Mouse (Mus musculus) CH12.LX (cell line): Measurements from ENCODE around the gene Gm37240. TPM values are rescaled to one million over a fixed set of nuclear protein-coding genes. Genes with fewer than 3 reads are reported as not detected.
A peak's percentile ranks its signal among the peaks of the same experiment; 100 is the strongest.

Experiments used
- DNase-seq: peaks from one replicate; pipeline ENCODE4 v3.0.0-alpha.2; 2013; ENCODE audit errors: extremely low read depth
- H3K27ac ChIP-seq: 2 replicates; pipeline ENCODE4 v1.5.1; 2012; ENCODE audit warnings: low read depth, mild to moderate bottlenecking, control low read depth, moderate library complexity; ENCODE audit not compliant: insufficient read depth
- H3K27me3 ChIP-seq: replicated peaks from 2 replicates; pipeline ENCODE3; 2012; ENCODE audit warnings: inconsistent platforms
- H3K36me3 ChIP-seq, 2 experiments: replicated peaks in 1 of 2; 2 replicates each; pipeline versions ENCODE3 to v1.6.1; 2012; ENCODE audit warnings: inconsistent platforms in 1 of 2, low read length in 1 of 2, mild to moderate bottlenecking in 1 of 2, mixed read lengths in 1 of 2, moderate library complexity in 1 of 2; ENCODE audit not compliant: control insufficient read depth in 1 of 2, insufficient read depth in 1 of 2
- H3K4me1 ChIP-seq, 2 experiments: 2 replicates each; pipeline ENCODE4 v1.6.1; 2012; ENCODE audit warnings: inconsistent platforms in 1 of 2, moderate library complexity in 1 of 2; ENCODE audit not compliant: insufficient read depth in 2 of 2, control insufficient read depth in 1 of 2
- H3K4me2 ChIP-seq: 2 replicates; pipeline ENCODE4 v1.6.1; 2012; ENCODE audit warnings: low read depth, mild to moderate bottlenecking, control low read depth; ENCODE audit not compliant: poor library complexity, insufficient read depth, severe bottlenecking
- H3K4me3 ChIP-seq, 3 experiments: fragments of 150-350 bp in 1 of 3; sonication (generic) in 1 of 3; replicated peaks in 1 of 3; 2 replicates each; pipeline versions ENCODE3 to v1.5.1; 2011 to 2012; ENCODE audit warnings: low read depth in 2 of 3, low read length in 2 of 3, mild to moderate bottlenecking in 2 of 3, moderate library complexity in 2 of 3, control low read depth in 1 of 3, improper control_type of control experiment in 1 of 3, inconsistent platforms in 1 of 3, mixed read lengths in 1 of 3; ENCODE audit not compliant: poor library complexity in 1 of 3
- H3K79me2 ChIP-seq: replicated peaks from 2 replicates; pipeline ENCODE4 v1.6.1; 2012; ENCODE audit warnings: mild to moderate bottlenecking, moderate library complexity; ENCODE audit not compliant: control insufficient read depth, poor library complexity, insufficient read depth, severe bottlenecking; ENCODE audit errors: extremely low read depth
- H3K9ac ChIP-seq: 2 replicates; pipeline ENCODE4 v1.6.1; 2012; ENCODE audit warnings: low read depth, mild to moderate bottlenecking, control low read depth, moderate library complexity; ENCODE audit not compliant: insufficient read depth
- H3K9me3 ChIP-seq: replicated peaks from 2 replicates; pipeline ENCODE3; 2012; ENCODE audit warnings: low read length, inconsistent platforms, mixed read lengths
- BHLHE40 ChIP-seq: IDR thresholded peaks from 2 replicates; pipeline ENCODE4 v1.6.1; 2011; ENCODE audit warnings: mild to moderate bottlenecking, low read depth, low read length, improper control_type of control experiment
- CHD2 ChIP-seq: IDR thresholded peaks from 2 replicates; pipeline ENCODE4 v1.6.1; 2011; ENCODE audit warnings: low read length, improper control_type of control experiment
- CTCF ChIP-seq, 2 experiments: IDR thresholded peaks in 1 of 2; conservative IDR thresholded peaks in 1 of 2; 2 replicates each; pipeline ENCODE4 v1.5.1; 2011 to 2012; ENCODE audit warnings: low read depth in 2 of 2, low read length in 2 of 2, improper control_type of control experiment in 1 of 2, inconsistent platforms in 1 of 2, mild to moderate bottlenecking in 1 of 2, moderate library complexity in 1 of 2
- E2F4 ChIP-seq: IDR thresholded peaks from 2 replicates; pipeline ENCODE4 v1.6.1; 2011; ENCODE audit warnings: low read depth, low read length, improper control_type of control experiment; ENCODE audit not compliant: insufficient replicate concordance
- ETS1 ChIP-seq: conservative IDR thresholded peaks from 2 replicates; pipeline ENCODE4 v1.6.1; 2012; ENCODE audit warnings: low read depth, mild to moderate bottlenecking, inconsistent platforms, low read length, improper control_type of control experiment, moderate library complexity
- JUN ChIP-seq: IDR thresholded peaks from 2 replicates; pipeline ENCODE4 v1.6.1; 2011; ENCODE audit warnings: low read depth, mild to moderate bottlenecking, low read length, improper control_type of control experiment, moderate library complexity; ENCODE audit not compliant: insufficient read depth
- MAFK ChIP-seq: IDR thresholded peaks from 2 replicates; pipeline ENCODE4 v1.6.1; 2011; ENCODE audit warnings: low read length, improper control_type of control experiment; ENCODE audit not compliant: insufficient replicate concordance
- MYC ChIP-seq: IDR thresholded peaks from 2 replicates; pipeline ENCODE4 v1.6.1; 2011; ENCODE audit warnings: low read depth, mild to moderate bottlenecking, improper control_type of control experiment, low read length
- PAX5 ChIP-seq: IDR thresholded peaks from 2 replicates; pipeline ENCODE4 v1.6.1; 2012; ENCODE audit warnings: low read length, inconsistent platforms, mixed read lengths
- RAD21 ChIP-seq: IDR thresholded peaks from 2 replicates; pipeline ENCODE4 v1.6.1; 2011; ENCODE audit warnings: low read depth, mild to moderate bottlenecking, low read length, improper control_type of control experiment, moderate library complexity
- RCOR1 ChIP-seq: conservative IDR thresholded peaks from 2 replicates; pipeline ENCODE4 v1.6.1; 2012; ENCODE audit warnings: low read depth, mild to moderate bottlenecking, inconsistent platforms, low read length, improper control_type of control experiment
- SMC3 ChIP-seq: IDR thresholded peaks from 2 replicates; pipeline ENCODE4 v1.6.1; 2011; ENCODE audit warnings: low read depth, low read length, improper control_type of control experiment
- UBTF ChIP-seq: IDR thresholded peaks from 2 replicates; pipeline ENCODE4 v1.6.1; 2012; ENCODE audit warnings: low read depth, mild to moderate bottlenecking, inconsistent platforms, low read length, improper control_type of control experiment, moderate library complexity
- USF2 ChIP-seq: conservative IDR thresholded peaks from 2 replicates; pipeline ENCODE4 v1.6.1; 2011; ENCODE audit warnings: low read depth, low read length, improper control_type of control experiment
- ZKSCAN1 ChIP-seq: IDR thresholded peaks from 2 replicates; pipeline ENCODE4 v1.6.1; 2012; ENCODE audit warnings: low read depth, inconsistent platforms, low read length, improper control_type of control experiment, borderline replicate concordance
- ZMIZ1 ChIP-seq: IDR thresholded peaks from 2 replicates; pipeline ENCODE4 v1.6.1; 2012; ENCODE audit warnings: low read depth, mild to moderate bottlenecking, inconsistent platforms, low read length, improper control_type of control experiment
- dilution Hi-C: fragments of 300-500 bp; cut with MboI; formaldehyde crosslinking; loops from 2 replicates; pipeline ENCODE4 v1.14.3; 2020; ENCODE audit warnings: low sequenced_read_pairs; ENCODE audit not compliant: extremely low pct_unique_long_range_greater_than_20kb, extremely low pct_ligation_motif_present
- in situ Hi-C: fragments of 300-500 bp; cut with MboI; formaldehyde crosslinking; loops from 3 replicates; pipeline ENCODE4 v1.14.3; 2019; ENCODE audit warnings: low sequenced_read_pairs, low pct_ligation_motif_present, low pct_unique_long_range_greater_than_20kb, mixed read lengths
- polyA plus RNA-seq: library from polyadenylated mRNA; unstranded; fragments of >175 nt; gene quantifications from 2 replicates; pipeline ENCODE4 v1.2.1, GENCODE M21; 2012; ENCODE audit warnings: low read depth; ENCODE audit not compliant: insufficient read length
- total RNA-seq, 2 experiments: library from RNA; depleted of rRNA; stranded (reverse); fragments of 300-350 nt in 1 of 2; fragments of >200 nt in 1 of 2; gene quantifications; 2 replicates each; pipeline ENCODE4 v1.2.3; 2012 to 2014

Gm37240 gene
- total and polyA plus RNA-seq, 3 experiments, result 0.08 to 0.19 (median 0.14) TPM

GRCm38 (mm10) chr3:85738591-85738990 lies 148.7 kb downstream of the Gm37240 start:
- no peak overlapping the region for H3K4me3 ChIP-seq
- no peak overlapping the region for H3K9ac ChIP-seq
- in situ Hi-C loops, result no loop called here
- DNase-seq, result no peak
- no peak overlapping the region for H3K4me2 ChIP-seq
- dilution Hi-C loops, result no loop called here
- TF ChIP-seq UBTF (no peak), ZMIZ1 (no peak), ETS1 (no peak), MYC (no peak), SMC3 (no peak)
- TF ChIP-seq, all 38 proteins: peak for 0
- Histone ChIP-seq H3K79me2 (0 out of 2 replicates have a peak, but pooled peaks cover 3% of the 10 kb centered on the region), H3K4me1 (no peaks in the 10 kb centered on the region), H3K27ac (no peak overlapping the region), H3K27me3 (no peaks in the 10 kb centered on the region), H3K36me3 (no peaks in the 10 kb centered on the region), H3K9me3 (no peaks in the 10 kb centered on the region)

GRCm38 (mm10) chr3:85733939-85734729 lies 153.2 kb downstream of the Gm37240 start:
- TF ChIP-seq RAD21, result peak; percentile 6
- no peak for TF ChIP-seq RCOR1
- no peak for TF ChIP-seq JUN
- no peak for TF ChIP-seq MAFK
- TF ChIP-seq ZKSCAN1, result no peak
- TF ChIP-seq CTCF (conservative IDR thresholded peaks at IDR 0.05 in 1 of 2, IDR thresholded peaks at IDR 0.05 in 1 of 2; ENCODE audit: low read depth in 2 of 2, low read length in 2 of 2), result peak in 1 of 2 experiments; percentile 44; a peak in 2 of 4 replicates
- TF ChIP-seq SMC3, result peak; percentile 20; the same call in 1 of the 2 replicates
- TF ChIP-seq, all 38 proteins: peak for 3
- Histone ChIP-seq H3K27me3 (no peaks in the 10 kb centered on the region), H3K27ac (no peak overlapping the region), H3K4me2 (no peak overlapping the region), H3K79me2 (0 out of 2 replicates have a peak, but pooled peaks cover 3% of the 10 kb centered on the region), H3K9ac (no peak overlapping the region), H3K9me3 (no peaks in the 10 kb centered on the region), H3K4me1 (no peaks in the 10 kb centered on the region), H3K4me3 (no peak overlapping the region), H3K36me3 (no peaks in the 10 kb centered on the region)
- peak; percentile 3 for DNase-seq
- in situ Hi-C loops (no loop called here), dilution Hi-C loops (no loop called here)

- TF ChIP-seq MYC (no peak), CHD2 (no peak), PAX5 (no peak), E2F4 (no peak), BHLHE40 (no peak), MAFK (no peak), USF2 (no peak), UBTF (no peak)
- Histone ChIP-seq H3K27me3 (no peaks in the 10 kb centered on the region), H3K4me3 (no peak overlapping the region), H3K36me3 (no peaks in the 10 kb centered on the region), H3K27ac (no peak overlapping the region), H3K9me3 (no peaks in the 10 kb centered on the region), H3K9ac (no peak overlapping the region), H3K4me2 (no peak overlapping the region), H3K4me1 (0 out of 4 replicates have a peak, but pooled peaks cover 0 to under 1% of the 10 kb centered on the region in 2 experiments), H3K79me2 (no peaks in the 10 kb centered on the region)
- in situ Hi-C loops (no loop called here), dilution Hi-C loops (no loop called here)
- no peak for DNase-seq
Measured at GRCm38 (mm10) chr3:85727171-85727570, 160.1 kb downstream of the Gm37240 start.
